Mouse (Mus musculus): ENCODE data around the gene Src.

DNA sequence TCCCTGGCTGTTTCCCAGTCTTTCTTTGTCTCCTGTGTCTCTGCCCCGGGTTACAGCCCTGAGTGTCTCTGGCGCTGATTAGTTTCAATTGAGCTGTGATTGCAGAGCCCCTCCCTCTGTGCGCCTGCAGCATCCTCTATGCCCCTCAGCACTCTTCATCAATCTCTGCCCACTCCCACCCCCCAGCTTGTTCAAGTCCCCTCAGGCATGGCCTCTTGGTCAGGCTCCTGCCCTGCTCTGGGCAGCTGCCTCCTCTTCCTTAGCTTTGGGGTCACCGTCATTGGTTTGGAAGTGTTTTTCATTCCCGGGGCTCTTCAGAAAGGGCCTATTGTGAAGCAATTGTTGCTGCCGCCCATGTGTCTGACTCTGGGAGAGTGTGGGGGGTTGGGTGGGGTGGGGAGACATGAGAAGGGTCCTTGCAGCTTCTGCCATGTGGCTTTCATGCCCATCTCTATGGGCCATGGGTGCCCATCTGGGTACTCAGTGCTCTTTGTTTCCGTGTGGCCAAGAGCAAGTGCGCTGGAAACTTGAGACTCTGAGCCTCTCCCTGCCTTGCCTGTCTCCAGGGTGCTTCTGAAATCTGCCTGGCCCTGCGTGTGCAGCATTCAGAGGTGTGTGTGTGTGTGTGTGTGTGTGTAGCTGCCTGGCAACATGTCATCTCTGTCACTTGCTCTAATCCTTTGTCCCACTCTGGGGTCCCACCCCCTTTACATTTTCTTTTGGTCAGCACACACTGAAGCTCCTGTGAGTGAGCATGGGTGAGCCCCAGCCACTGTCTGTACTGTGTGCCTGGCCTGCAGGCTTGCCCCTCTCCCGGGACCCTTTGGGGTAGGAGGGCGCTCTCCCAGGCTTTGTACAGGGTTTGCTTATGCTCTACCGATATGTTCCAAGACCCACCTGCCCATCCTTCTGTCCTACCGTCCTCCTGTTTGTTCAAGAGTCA lies 57.5 kb downstream of the Src start:
- TF ChIP-seq POLR2A (IDR thresholded peaks at IDR 0.05; ENCODE audit: borderline replicate concordance, extremely low read depth, insufficient read depth, insufficient read length, poor library complexity, severe bottlenecking) (no peak), CTCF (IDR thresholded peaks at IDR 0.05; ENCODE audit: borderline replicate concordance, extremely low read depth, insufficient read depth, insufficient read length) (no peak)
